Mouse (Mus musculus) MEL (cell line): ENCODE measurements around the gene Rcc1l.

Experiments used
- CTCF ChIP-seq, 3 experiments: IDR thresholded peaks in 2 of 3; conservative IDR thresholded peaks in 1 of 3; 2 replicates each; pipeline ENCODE4 v1.5.1; 2011 to 2012; ENCODE audit warnings: low read length in 3 of 3, low read depth in 2 of 3, mild to moderate bottlenecking in 2 of 3, improper control_type of control experiment in 1 of 3, inconsistent platforms in 1 of 3, mixed read lengths in 1 of 3, moderate library complexity in 1 of 3; ENCODE audit not compliant: control insufficient read depth in 1 of 3, insufficient read depth in 1 of 3, poor library complexity in 1 of 3, severe bottlenecking in 1 of 3
- EP300 ChIP-seq, 2 experiments: IDR thresholded peaks; 2 replicates each; pipeline ENCODE4 v1.6.1; 2011; ENCODE audit warnings: improper control_type of control experiment in 2 of 2, low read length in 2 of 2, low read depth in 1 of 2, mild to moderate bottlenecking in 1 of 2
- GATA1 ChIP-seq: IDR thresholded peaks from 2 replicates; pipeline ENCODE4 v1.6.1; 2011; ENCODE audit warnings: low read depth, low read length, improper control_type of control experiment
- MYB ChIP-seq: IDR thresholded peaks from 2 replicates; pipeline ENCODE4 v1.6.1; 2011; ENCODE audit warnings: mild to moderate bottlenecking, low read depth, low read length, improper control_type of control experiment
- POLR2AphosphoS2 ChIP-seq: IDR thresholded peaks from 2 replicates; pipeline ENCODE4 v1.6.1; 2011; ENCODE audit warnings: low read length, improper control_type of control experiment
- TCF12 ChIP-seq: IDR thresholded peaks from 2 replicates; pipeline ENCODE4 v1.6.1; 2014; ENCODE audit warnings: low read depth, mild to moderate bottlenecking, inconsistent platforms, low read length, improper control_type of control experiment, moderate library complexity
- USF1 ChIP-seq: IDR thresholded peaks from 2 replicates; pipeline ENCODE4 v1.6.1; 2014; ENCODE audit warnings: low read depth, mild to moderate bottlenecking, inconsistent platforms, low read length, improper control_type of control experiment, moderate library complexity

DNA sequence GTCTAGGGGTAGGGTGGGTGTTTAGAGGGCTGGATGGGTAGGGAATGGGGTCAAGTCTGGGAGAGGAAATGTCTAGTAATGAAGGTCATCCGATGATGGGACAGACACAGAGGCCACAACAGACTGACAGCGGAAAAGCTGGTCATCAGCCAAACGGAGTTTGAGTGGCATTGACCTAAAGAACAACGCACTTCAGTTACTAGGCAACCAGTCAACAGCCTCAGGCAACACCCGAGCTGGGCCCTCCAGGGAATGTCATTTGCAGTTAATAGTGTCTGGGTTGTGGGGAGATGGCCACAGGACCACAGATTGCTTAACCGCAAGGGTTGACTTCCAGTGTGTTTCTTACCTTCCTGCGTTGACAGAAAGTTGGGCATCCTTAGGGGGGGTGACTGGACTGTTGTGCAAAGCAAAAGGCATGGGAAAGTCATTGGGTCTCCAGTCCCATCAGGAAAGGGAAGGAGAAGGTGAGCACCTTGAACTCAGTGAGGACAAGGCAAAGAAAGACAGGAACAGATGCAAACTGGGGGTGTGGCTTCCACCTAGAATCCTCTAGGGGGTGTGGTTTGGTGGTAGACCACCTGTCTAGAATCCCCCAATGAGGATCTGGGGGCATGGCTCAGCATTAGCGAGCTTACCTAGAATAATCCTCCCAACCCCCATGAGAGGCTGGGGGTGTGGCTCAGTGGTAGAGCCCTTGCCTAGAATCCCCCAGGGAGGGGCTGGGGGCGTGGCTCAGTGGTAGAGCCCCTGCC, 55.3 kb downstream of the Rcc1l start:
- TF ChIP-seq TCF12 (no peak), USF1 (no peak), GATA1 (no peak), CTCF (IDR thresholded peaks at IDR 0.05 in 2 of 3, conservative IDR thresholded peaks at IDR 0.05 in 1 of 3; ENCODE audit: control insufficient read depth in 1 of 3, insufficient read depth in 1 of 3, low read depth in 2 of 3, low read length in 3 of 3, poor library complexity in 1 of 3, severe bottlenecking in 1 of 3) (no peak), MYB (no peak), EP300 (IDR thresholded peaks at IDR 0.05; ENCODE audit: low read depth in 1 of 2, low read length in 2 of 2) (no peak), POLR2AphosphoS2 (no peak)
